Mouse (Mus musculus) testis, adult 2 months (tissue): ENCODE results near the gene Phrf1.

Source experiments
- CTCF ChIP-seq: fragments of 200-500 bp; IDR thresholded peaks from 2 replicates; pipeline ENCODE4 v1.5.1; 2012; ENCODE audit warnings: low read depth, mild to moderate bottlenecking, inconsistent platforms, low read length, moderate library complexity; ENCODE audit not compliant: control insufficient read depth, insufficient read depth, insufficient replicate concordance
- POLR2A ChIP-seq: fragments of 200-500 bp; IDR thresholded peaks from 2 replicates; pipeline ENCODE4 v1.6.1; 2012; ENCODE audit warnings: low read depth, mild to moderate bottlenecking, inconsistent platforms, low read length, moderate library complexity; ENCODE audit not compliant: control insufficient read depth

DNA sequence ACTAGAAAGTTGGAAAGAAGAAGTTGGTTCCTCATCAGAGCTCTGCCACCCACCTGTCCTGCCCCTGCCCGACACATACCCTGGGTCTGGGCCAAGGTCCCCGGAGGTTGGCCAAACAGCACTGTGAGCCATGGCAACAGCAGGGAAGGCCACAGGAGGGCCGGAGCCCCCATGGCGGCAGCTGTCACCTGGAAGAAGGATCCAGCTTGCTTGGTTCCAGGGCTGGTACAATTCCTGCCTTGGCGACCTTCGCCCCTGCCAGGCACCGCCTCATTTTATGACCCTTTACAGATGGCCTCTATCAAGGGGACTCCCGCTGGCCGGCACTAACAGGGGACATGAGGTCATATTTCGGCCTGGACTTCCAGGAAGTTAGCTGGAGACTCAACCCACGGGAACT lies 48.0 kb downstream of the Phrf1 start, which contains the start of gene Cdhr5:
- TF ChIP-seq CTCF (no peak), POLR2A (no peak)
